8 mouse cellular contexts compared by ENCODE assay signal in the genomic region with DNA sequence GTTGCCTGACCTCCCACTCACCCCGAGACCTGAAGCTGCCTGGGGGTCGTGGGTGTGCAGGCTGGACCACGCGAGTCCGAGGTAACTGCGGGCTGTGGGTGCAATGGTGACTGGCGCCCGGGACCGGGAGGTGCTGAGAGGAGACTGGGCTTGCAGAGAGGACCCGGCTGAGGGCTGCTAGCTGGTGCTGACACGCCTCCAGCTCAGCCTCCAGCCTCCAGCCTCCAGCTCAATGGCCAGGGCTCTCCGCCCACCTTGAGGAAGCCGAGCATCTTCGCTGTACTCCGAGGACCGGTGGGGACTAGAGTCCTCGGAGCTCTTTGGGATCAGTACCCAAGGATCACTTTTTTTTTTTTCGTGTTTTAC. TPM values are rescaled to one million over a fixed set of nuclear protein-coding genes. Genes with fewer than 3 reads are reported as not detected.
DNase-seq lines count a peak whose midpoint lies in the region; ATAC-seq and TF ChIP-seq lines count a peak whose summit lies in the region.

No protein-coding gene starts in this region.

- H3K9ac ChIP-seq in hindbrain, embryonic 11.5 days (ENCODE audit: low read depth, low read length): peak overlapping the region; percentile 63

- peak overlapping the region; percentile 82 for H3K4me2 ChIP-seq in hindbrain, embryonic 11.5 days (replicated peaks; ENCODE audit: low read depth, low read length)

- no peak; the same call in 1 of the 2 replicates for ATAC-seq in hindbrain, embryonic 11.5 days (ENCODE audit: low FRiP score)
- peak; percentile 51 for ATAC-seq in megakaryocyte, adult 5-6 weeks (ENCODE audit: poor library complexity, severe bottlenecking)

- DNase-seq in gastrocnemius, adult 2 months: peak; percentile 63
- no peak for DNase-seq in gastrocnemius, postnatal 25 days
- DNase-seq in thymus, adult 2 months: no peak
- no peak for DNase-seq in thymus, postnatal 0 days (ENCODE audit: low spot score)
- DNase-seq in hindbrain, embryonic 11.5 days (ENCODE audit: low spot score): no peak
- no peak for DNase-seq in adrenal gland, adult 2 months
- no peak for DNase-seq in urinary bladder, postnatal 36 days (ENCODE audit: low spot score in 2 of 2)

- WGBS in thymus, adult 2 months: under 1% methylated on average over 18 of the region's 18 CpGs
- WGBS in hindbrain, embryonic 11.5 days: under 1% methylated on average over 18 of the region's 18 CpGs

- H3K9me3 ChIP-seq in hindbrain, embryonic 11.5 days (ENCODE audit: control insufficient read depth, low read length): no peaks in the 10 kb centered on the region

- no peaks in the 10 kb centered on the region for H3K27me3 ChIP-seq in thymus, adult 2 months (ENCODE audit: control insufficient read depth, insufficient read depth, low read length)
- H3K27me3 ChIP-seq in hindbrain, embryonic 11.5 days (ENCODE audit: control insufficient read depth, insufficient read depth, low read length): no peaks in the 10 kb centered on the region

- no peaks in the 10 kb centered on the region for H3K4me1 ChIP-seq in thymus, adult 2 months (replicated peaks; ENCODE audit: control insufficient read depth, insufficient read depth, low read length)
- peaks cover 2% of the 10 kb centered on the region; the same call in 1 of the 2 replicates for H3K4me1 ChIP-seq in hindbrain, embryonic 11.5 days (replicated peaks; ENCODE audit: control insufficient read depth, insufficient read depth, low read length)

- TF ChIP-seq POLR2A in thymus, adult 2 months (IDR thresholded peaks at IDR 0.05; ENCODE audit: control insufficient read depth, extremely low read depth, insufficient read depth, low read length, poor library complexity): no peak

- H3K4me3 ChIP-seq in gastrocnemius, adult 2 months: peak overlapping the region; percentile 76
- H3K4me3 ChIP-seq in thymus, adult 2 months (ENCODE audit: control insufficient read depth, insufficient read depth, low read length): peak overlapping the region; percentile 77
- peak overlapping the region; percentile 66 for H3K4me3 ChIP-seq in hindbrain, embryonic 11.5 days (ENCODE audit: low read depth, low read length)

- TF ChIP-seq CTCF in gastrocnemius, adult 2 months (IDR thresholded peaks at IDR 0.05): no peak
- no peak for TF ChIP-seq CTCF in thymus, adult 2 months (IDR thresholded peaks at IDR 0.05; ENCODE audit: borderline replicate concordance, control insufficient read depth, extremely low read depth, insufficient read depth, low read length, poor library complexity)

- intact Hi-C loops in gastrocnemius, adult 2 months (cut with DNase I): loop anchor here (2.0 to 10.0 kb wide), 4 partner anchors 39 to 223 kb away; a partner anchor contains a TSS

- no peaks in the 10 kb centered on the region for H3K36me3 ChIP-seq in thymus, adult 2 months (ENCODE audit: control insufficient read depth, insufficient read depth, low read length)
- H3K36me3 ChIP-seq in hindbrain, embryonic 11.5 days (ENCODE audit: control insufficient read depth, insufficient read depth, low read length): no peaks in the 10 kb centered on the region

- peak overlapping the region; percentile 97 for H3K27ac ChIP-seq in gastrocnemius, adult 2 months
- H3K27ac ChIP-seq in thymus, adult 2 months (ENCODE audit: control insufficient read depth, insufficient read depth, low read length): 0 out of 2 replicates have a peak overlapping the region, but pooled peaks have one; percentile 9
- peak overlapping the region; percentile 54; the same call in 1 of the 2 replicates for H3K27ac ChIP-seq in hindbrain, embryonic 11.5 days (ENCODE audit: low read depth, low read length)

RNA-seq across cellular contexts. Expression of a gene that starts 0.3 kb away (rescaled TPM):
- total RNA-seq in gastrocnemius, adult 2 months (2021): under 1 TPM; 0.59 to 0.70 TPM
- total RNA-seq in gastrocnemius, postnatal 25 days (2021): under 1 TPM; 0.56 to 0.99 TPM
- polyA plus RNA-seq in thymus, adult 2 months (2012; rRNA removed): 2.2 and 3.2 TPM in 2 replicates
- 5.7 and 6.2 TPM in 2 replicates for polyA plus RNA-seq in thymus, postnatal 0 days (2015; fragmentation: Nextera tagmentation; extraction: Ambion mirVana)
- 3.8 and 4.5 TPM in 2 replicates for polyA plus RNA-seq in hindbrain, embryonic 11.5 days (2014; fragmentation: Nextera tagmentation; extraction: Ambion mirVana)
- total RNA-seq in megakaryocyte, adult 5-6 weeks (2015): 2.8 and 4.9 TPM in 2 replicates
- total RNA-seq in megakaryocyte, adult 5-6 weeks (2017): 4.8 and 7.1 TPM in 2 replicates
- total RNA-seq in adrenal gland, adult 2 months (2021): 1 to 10 TPM; 1.8 to 2.2 TPM
- 0.20 and 0.40 TPM in 2 replicates for polyA plus RNA-seq in adrenal gland, adult 2 months (2012; rRNA removed)

RNA-seq across cellular contexts. Expression of a gene that starts 39.4 kb away (rescaled TPM):
- total RNA-seq in gastrocnemius, adult 2 months (2021): 10 to 100 TPM; 14.8 to 19.4 TPM
- 10 to 100 TPM; 15.6 to 16.2 TPM for total RNA-seq in gastrocnemius, postnatal 25 days (2021)
- 72.0 and 118 TPM in 2 replicates for polyA plus RNA-seq in thymus, adult 2 months (2012; rRNA removed)
- 146 and 147 TPM in 2 replicates for polyA plus RNA-seq in thymus, postnatal 0 days (2015; fragmentation: Nextera tagmentation; extraction: Ambion mirVana)
- 400 and 407 TPM in 2 replicates for polyA plus RNA-seq in hindbrain, embryonic 11.5 days (2014; fragmentation: Nextera tagmentation; extraction: Ambion mirVana)
- total RNA-seq in megakaryocyte, adult 5-6 weeks (2015): 94.4 and 96.0 TPM in 2 replicates
- 109 and 111 TPM in 2 replicates for total RNA-seq in megakaryocyte, adult 5-6 weeks (2017)
- total RNA-seq in adrenal gland, adult 2 months (2021): 10 to 100 TPM; 41.3 to 51.6 TPM
- polyA plus RNA-seq in adrenal gland, adult 2 months (2012; rRNA removed): 14.0 and 23.9 TPM in 2 replicates

Comparison
In these comparisons a context has a peak if more than half of its experiments do, and no peak if none do; other contexts are left out.
1. H3K27ac ChIP-seq: peak in every context shown above with its lines; median percentile 97 in gastrocnemius, adult 2 months; 54 in hindbrain, embryonic 11.5 days; 9 in thymus, adult 2 months.